Mouse (Mus musculus): ENCODE measurements at regions not wholly inside any gene's neighbourhood (a gene's known extent, or its start where the extent isn't known, plus 50 kb on each side); places are given as distances from the start of the nearest gene placed in this dataset.

- no peaks in the 10 kb centered on the region for H3K4me1 ChIP-seq (ENCODE audit: control insufficient read depth, insufficient read depth, low read length)
- WGBS, result 25% methylated on average over 6 of the region's 6 CpGs
- no peak overlapping the region for H3K4me3 ChIP-seq (replicated peaks; ENCODE audit: control insufficient read depth, low read depth, low read length)
- TF ChIP-seq POLR2A (IDR thresholded peaks at IDR 0.05; ENCODE audit: borderline replicate concordance, control insufficient read depth, low read depth, low read length), result no peak
- TF ChIP-seq CTCF (IDR thresholded peaks at IDR 0.05; ENCODE audit: control insufficient read depth, insufficient read depth, low read length), result no peak
- no peak overlapping the region for H3K27ac ChIP-seq (ENCODE audit: control insufficient read depth, insufficient read depth, low read depth, low read length, poor library complexity)
These were observed 62.0 kb upstream of the Gm26897 start for GRCm38 (mm10) chr5:111671762-111672161.

DNA sequence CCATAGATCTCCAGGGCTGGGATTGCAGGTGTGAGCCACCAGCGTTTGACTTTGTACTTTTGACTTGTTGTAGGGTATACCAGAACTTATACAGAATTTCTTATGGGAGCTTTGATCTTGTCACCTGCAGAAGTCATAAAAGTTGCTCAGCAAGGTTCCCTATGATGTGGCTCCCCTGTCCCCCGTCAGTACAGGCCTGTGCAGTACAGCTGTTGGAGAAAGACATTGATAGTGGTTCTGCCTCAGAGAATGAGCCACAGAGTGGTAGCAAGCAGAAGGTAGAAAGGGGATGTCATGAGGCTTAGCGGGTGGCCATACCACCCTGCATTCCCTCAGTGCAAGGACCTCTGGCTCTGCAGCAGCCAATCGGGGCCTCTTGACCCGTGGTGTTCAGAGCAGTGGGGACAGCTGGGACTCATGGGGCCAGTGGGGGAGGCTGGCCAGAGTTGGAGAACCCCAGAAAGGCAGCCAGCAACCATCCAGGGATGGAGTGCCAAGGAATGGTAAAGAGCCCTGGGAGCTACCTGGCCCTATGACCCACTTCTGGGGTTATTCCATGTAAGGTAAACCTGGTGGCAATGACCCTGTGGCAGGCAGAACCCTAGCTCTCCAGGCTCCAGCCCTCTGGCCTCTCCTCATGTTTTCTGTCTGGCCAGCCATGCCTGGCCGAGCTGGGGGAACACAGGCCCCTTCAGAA, 58.6 kb upstream of the Gm26897 start:
- no peak overlapping the region for H3K4me3 ChIP-seq (replicated peaks; ENCODE audit: control insufficient read depth, low read depth, low read length)
- 64% methylated on average over 6 of the region's 6 CpGs for WGBS
- TF ChIP-seq CTCF (IDR thresholded peaks at IDR 0.05; ENCODE audit: control insufficient read depth, insufficient read depth, low read length) (no peak), POLR2A (IDR thresholded peaks at IDR 0.05; ENCODE audit: borderline replicate concordance, control insufficient read depth, low read depth, low read length) (no peak)
- no peaks in the 10 kb centered on the region for H3K4me1 ChIP-seq (ENCODE audit: control insufficient read depth, insufficient read depth, low read length)
- H3K27ac ChIP-seq (ENCODE audit: control insufficient read depth, insufficient read depth, low read depth, low read length, poor library complexity), result no peak overlapping the region

- 54% methylated on average over 8 of the region's 8 CpGs for WGBS
- TF ChIP-seq POLR2A (IDR thresholded peaks at IDR 0.05; ENCODE audit: borderline replicate concordance, control insufficient read depth, low read depth, low read length) (no peak), CTCF (IDR thresholded peaks at IDR 0.05; ENCODE audit: control insufficient read depth, insufficient read depth, low read length) (no peak)
- Histone ChIP-seq H3K27ac (ENCODE audit: control insufficient read depth, insufficient read depth, low read depth, low read length, poor library complexity) (no peak overlapping the region), H3K4me1 (ENCODE audit: control insufficient read depth, insufficient read depth, low read length) (no peaks in the 10 kb centered on the region), H3K4me3 (replicated peaks; ENCODE audit: control insufficient read depth, low read depth, low read length) (no peak overlapping the region)
These were observed 58.0 kb upstream of the Gm26897 start for GRCm38 (mm10) chr5:111675673-111676261.

GRCm38 (mm10) chr5:111677847-111678311, 55.8 kb upstream of the Gm26897 start:
- no peak overlapping the region for H3K4me3 ChIP-seq (replicated peaks; ENCODE audit: control insufficient read depth, low read depth, low read length)
- TF ChIP-seq POLR2A (IDR thresholded peaks at IDR 0.05; ENCODE audit: borderline replicate concordance, control insufficient read depth, low read depth, low read length), result no peak
- no peak for TF ChIP-seq CTCF (IDR thresholded peaks at IDR 0.05; ENCODE audit: control insufficient read depth, insufficient read depth, low read length)
- H3K4me1 ChIP-seq (ENCODE audit: control insufficient read depth, insufficient read depth, low read length), result no peaks in the 10 kb centered on the region
- 58% methylated on average over 6 of the region's 6 CpGs for whole genome bisulfite sequencing
- H3K27ac ChIP-seq (ENCODE audit: control insufficient read depth, insufficient read depth, low read depth, low read length, poor library complexity), result no peak overlapping the region; the same call in 1 of the 2 replicates

GRCm38 (mm10) chr5:111678496-111678895, 55.2 kb upstream of the Gm26897 start:
- Histone ChIP-seq H3K4me1 (ENCODE audit: control insufficient read depth, insufficient read depth, low read length) (no peaks in the 10 kb centered on the region), H3K27ac (ENCODE audit: control insufficient read depth, insufficient read depth, low read depth, low read length, poor library complexity) (no peak overlapping the region), H3K4me3 (replicated peaks; ENCODE audit: control insufficient read depth, low read depth, low read length) (no peak overlapping the region)
- 60% methylated on average over 1 of the region's 1 CpGs for WGBS
- no peak for TF ChIP-seq CTCF (IDR thresholded peaks at IDR 0.05; ENCODE audit: control insufficient read depth, insufficient read depth, low read length)
- no peak for TF ChIP-seq POLR2A (IDR thresholded peaks at IDR 0.05; ENCODE audit: borderline replicate concordance, control insufficient read depth, low read depth, low read length)

DNA sequence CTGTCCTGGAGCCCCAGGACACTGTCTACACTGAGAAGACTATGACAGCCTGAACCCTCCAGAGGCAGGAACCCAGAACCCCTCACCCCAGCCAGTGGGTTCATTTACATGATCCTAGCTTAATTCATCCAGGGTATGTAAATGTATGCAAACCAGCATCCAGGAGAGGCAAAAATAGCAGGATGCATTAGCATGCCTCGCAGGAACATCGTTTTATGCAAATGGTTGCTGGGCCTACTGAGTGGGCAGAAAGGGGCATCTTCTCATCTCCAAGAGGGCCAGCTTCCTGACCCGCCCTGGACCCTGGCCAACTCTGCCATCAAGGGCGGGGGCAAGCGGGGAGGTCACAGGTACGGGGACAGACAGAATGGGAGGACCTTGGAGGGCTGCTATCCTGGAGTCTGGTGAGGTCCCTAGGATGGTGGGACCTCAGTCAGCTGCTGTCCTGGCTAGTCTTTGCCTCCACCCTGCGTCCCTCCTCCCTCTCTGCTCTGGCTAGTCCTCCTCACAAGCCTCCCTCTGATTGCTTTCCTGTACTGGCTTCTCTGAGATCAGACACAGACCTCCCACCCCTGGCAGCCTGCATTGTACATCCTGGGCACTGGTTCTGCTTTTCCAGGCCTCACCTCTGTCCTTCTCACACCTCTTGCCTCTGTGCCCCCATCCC, 52.2 kb upstream of the Gm26897 start:
- H3K4me1 ChIP-seq (ENCODE audit: control insufficient read depth, insufficient read depth, low read length), result no peaks in the 10 kb centered on the region
- 80% methylated on average over 7 of the region's 7 CpGs for WGBS
- no peak overlapping the region for H3K4me3 ChIP-seq (replicated peaks; ENCODE audit: control insufficient read depth, low read depth, low read length)
- TF ChIP-seq POLR2A (IDR thresholded peaks at IDR 0.05; ENCODE audit: borderline replicate concordance, control insufficient read depth, low read depth, low read length), result no peak
- no peak for TF ChIP-seq CTCF (IDR thresholded peaks at IDR 0.05; ENCODE audit: control insufficient read depth, insufficient read depth, low read length)
- H3K27ac ChIP-seq (ENCODE audit: control insufficient read depth, insufficient read depth, low read depth, low read length, poor library complexity), result no peak overlapping the region

DNA sequence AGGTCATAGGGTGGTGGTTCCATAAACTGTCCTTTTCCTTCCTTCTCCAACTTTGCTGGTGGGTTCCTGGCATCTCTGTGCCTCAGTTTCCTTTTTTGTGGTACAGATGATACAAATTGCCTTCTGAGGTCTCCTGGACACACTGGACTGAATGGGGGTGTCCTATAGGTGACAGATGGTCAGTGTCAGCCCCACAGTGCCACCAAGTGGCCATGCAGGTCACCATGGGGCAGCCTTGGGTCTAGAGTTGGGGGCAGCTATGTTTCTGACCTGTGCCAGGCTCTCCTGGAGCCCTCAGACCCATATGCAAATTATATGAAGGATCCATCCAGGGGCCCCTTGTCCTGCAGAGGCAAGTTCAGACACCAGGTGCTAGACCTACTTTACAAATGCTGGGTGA, 50.8 kb upstream of the Gm26897 start:
- Histone ChIP-seq H3K27ac (ENCODE audit: control insufficient read depth, insufficient read depth, low read depth, low read length, poor library complexity) (no peak overlapping the region), H3K4me1 (ENCODE audit: control insufficient read depth, insufficient read depth, low read length) (no peaks in the 10 kb centered on the region), H3K4me3 (replicated peaks; ENCODE audit: control insufficient read depth, low read depth, low read length) (no peak overlapping the region)
- TF ChIP-seq CTCF (IDR thresholded peaks at IDR 0.05; ENCODE audit: control insufficient read depth, insufficient read depth, low read length), result peak; percentile 46
- TF ChIP-seq POLR2A (IDR thresholded peaks at IDR 0.05; ENCODE audit: borderline replicate concordance, control insufficient read depth, low read depth, low read length), result no peak

Data from bone marrow, adult 2 months (tissue).